Mouse (Mus musculus) liver, postnatal 0 days (tissue): ENCODE measurements around the gene 2310022A10Rik.

Experiments used
- CTCF ChIP-seq: sonication (generic); IDR thresholded peaks from 2 replicates; pipeline ENCODE4 v1.5.1; 2016; ENCODE audit warnings: antibody characterized with exemption, low read depth
- EP300 ChIP-seq: IDR thresholded peaks from 2 replicates; pipeline ENCODE4 v1.6.1; 2016; ENCODE audit warnings: antibody characterized with exemption, low read depth, mild to moderate bottlenecking

DNA sequence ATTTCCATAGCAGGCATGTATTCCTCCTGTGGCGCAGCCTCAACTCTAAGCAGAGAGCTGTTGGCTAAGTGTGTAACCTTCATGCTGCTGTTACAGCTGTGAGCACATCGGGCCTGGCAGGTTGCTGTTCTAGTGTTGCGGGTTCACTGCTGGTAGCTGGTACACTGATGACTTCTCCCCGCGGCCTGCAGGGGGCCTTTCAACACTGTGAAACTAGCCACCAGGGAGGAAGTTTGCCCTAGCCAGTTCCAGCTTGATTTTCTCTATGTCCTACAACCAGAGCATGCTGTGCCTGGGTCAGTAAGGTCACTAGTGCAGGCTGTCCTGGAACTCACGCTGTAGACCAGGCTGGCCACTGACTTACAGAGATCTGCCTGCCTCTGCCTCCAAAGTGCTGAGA is 23.9 kb downstream of the 2310022A10Rik start:
- TF ChIP-seq CTCF (peak; percentile 74), EP300 (no peak)
